Mouse (Mus musculus) lung, postnatal 0 days (tissue): ENCODE measurements around the gene Gm17334.

Experiments used
- CTCF ChIP-seq: IDR thresholded peaks from 2 replicates; pipeline ENCODE4 v1.5.1; 2016; ENCODE audit warnings: antibody characterized with exemption, mild to moderate bottlenecking
- EP300 ChIP-seq: IDR thresholded peaks from 2 replicates; pipeline ENCODE4 v1.6.1; 2016; ENCODE audit warnings: antibody characterized with exemption, mild to moderate bottlenecking, control low read depth

GRCm38 (mm10) chr11:53821945-53822338 lies 49.0 kb upstream of the Gm17334 start:
- TF ChIP-seq EP300, result no peak
- TF ChIP-seq CTCF, result no peak
